Comparison of ENCODE assay signal across 8 mouse cellular contexts in genomic region chr1:171103179-171103840, GRCm38 (mm10). TPM values are rescaled to one million over a fixed set of nuclear protein-coding genes. Genes with fewer than 3 reads are reported as not detected.
A peak's percentile ranks its signal among the peaks of the same experiment; 100 is the strongest.
DNase-seq lines count a peak whose midpoint lies in the region; ATAC-seq lines count a peak whose summit lies in the region.

No protein-coding gene starts in this region.

- peak; percentile 71 for DNase-seq in embryo, embryonic 10 days (ENCODE audit: low spot score)
- no peak for DNase-seq in embryo, embryonic 9.5 days (ENCODE audit: extremely low spot score)
- DNase-seq in right cerebral cortex, postnatal 10 days (ENCODE audit: low spot score in 2 of 2) = peak; percentile 73 to 75
- no peak for DNase-seq in right cerebral cortex, postnatal 25 days
- no peak for DNase-seq in spleen, postnatal 14 days (ENCODE audit: low spot score in 2 of 2)
- DNase-seq in natural killer cell, adult 2 months (ENCODE audit: low spot score in 2 of 2) = no peak

- no peak overlapping the region for H3K27ac ChIP-seq in macrophage

- H3K79me2 ChIP-seq in macrophage (ENCODE audit: inconsistent target) = no peaks in the 10 kb centered on the region

- WGBS in macrophage (ENCODE audit: missing documents) = 15% methylated on average over 10 of the region's 10 CpGs

- peak overlapping the region; percentile 59 for H3K4me3 ChIP-seq in macrophage (ENCODE audit: inconsistent target)

- peak; percentile 31 for ATAC-seq in granulocyte monocyte progenitor cell, adult 5-6 weeks (replicated peaks; ENCODE audit: poor library complexity, severe bottlenecking)

- no peaks in the 10 kb centered on the region for H3K36me3 ChIP-seq in macrophage (ENCODE audit: inconsistent target)

RNA-seq across cellular contexts. Expression of gene Cfap126, which starts 10.4 kb away (rescaled TPM):
- total RNA-seq in granulocyte monocyte progenitor cell, adult 5-6 weeks (2014; fragmentation: Nextera tagmentation) = 1.7 and 3.8 TPM in 2 replicates
- 0.47 and 1.5 TPM in 2 replicates for total RNA-seq in granulocyte monocyte progenitor cell, adult 5-6 weeks (2017)
- 1 to 10 TPM in 7 of 26 experiments, not detected in 19; 1.0 to 4.4 (median 2.4) TPM for total RNA-seq in macrophage (2018; cell fraction: chromatin; rRNA removed)
- total RNA-seq in macrophage (2018; cell fraction: cytosol; rRNA removed) = 10 to 100 TPM in 2 of 26 experiments, 1 to 10 TPM in 24; 5.7 to 13.1 (median 7.1) TPM
- total RNA-seq in macrophage (2018; cell fraction: nucleus; rRNA removed) = 1 to 10 TPM in 17 of 26 experiments, under 1 TPM in 3, not detected in 6; 0.63 to 4.1 (median 1.8) TPM
- polyA plus RNA-seq in macrophage (2018) = 4.2 to 31.6 TPM (median 7.6 TPM) in 3 replicates

RNA-seq across cellular contexts. Expression of gene Fcgr3, which starts 38.6 kb away (rescaled TPM):
- total RNA-seq in granulocyte monocyte progenitor cell, adult 5-6 weeks (2014; fragmentation: Nextera tagmentation) = 274 and 310 TPM in 2 replicates
- 498 and 520 TPM in 2 replicates for total RNA-seq in granulocyte monocyte progenitor cell, adult 5-6 weeks (2017)
- total RNA-seq in macrophage (2018; cell fraction: chromatin; rRNA removed) = 100 to 1,000 TPM in 2 of 26 experiments, 10 to 100 TPM in 24; 11.2 to 126 (median 31.3) TPM
- 1,000 to 10,000 TPM in 1 of 26 experiments, 100 to 1,000 TPM in 25; 241 to 1,033 (median 488) TPM for total RNA-seq in macrophage (2018; cell fraction: cytosol; rRNA removed)
- 100 to 1,000 TPM in 22 of 26 experiments, 10 to 100 TPM in 4; 68.5 to 379 (median 158) TPM for total RNA-seq in macrophage (2018; cell fraction: nucleus; rRNA removed)
- polyA plus RNA-seq in macrophage (2018) = 921 to 1,206 TPM (median 1,155 TPM) in 3 replicates

RNA-seq across cellular contexts. Expression of gene Sdhc, which starts 47.1 kb away (rescaled TPM):
- 119 and 151 TPM in 2 replicates for total RNA-seq in granulocyte monocyte progenitor cell, adult 5-6 weeks (2014; fragmentation: Nextera tagmentation)
- total RNA-seq in granulocyte monocyte progenitor cell, adult 5-6 weeks (2017) = 110 and 112 TPM in 2 replicates
- total RNA-seq in macrophage (2018; cell fraction: chromatin; rRNA removed) = 10 to 100 TPM in 13 of 26 experiments, 1 to 10 TPM in 13; 2.4 to 22.3 (median 9.5) TPM
- 100 to 1,000 TPM in 21 of 26 experiments, 10 to 100 TPM in 5; 89.9 to 124 (median 112) TPM for total RNA-seq in macrophage (2018; cell fraction: cytosol; rRNA removed)
- 10 to 100 TPM; 11.5 to 60.4 (median 34.4) TPM for total RNA-seq in macrophage (2018; cell fraction: nucleus; rRNA removed)
- 81.5 to 101 TPM (median 100 TPM) in 3 replicates for polyA plus RNA-seq in macrophage (2018)

RNA-seq across cellular contexts. Expression of gene Mpz, which starts 47.2 kb away (rescaled TPM):
- total RNA-seq in granulocyte monocyte progenitor cell, adult 5-6 weeks (2014; fragmentation: Nextera tagmentation) = 2.0 TPM in 1 of 2 replicates, not detected in the other
- total RNA-seq in granulocyte monocyte progenitor cell, adult 5-6 weeks (2017) = not detected in 2 replicates
- not detected for total RNA-seq in macrophage (2018; cell fraction: chromatin; rRNA removed)
- under 1 TPM in 18 of 26 experiments, not detected in 8; 0.03 to 0.34 (median 0.10) TPM for total RNA-seq in macrophage (2018; cell fraction: cytosol; rRNA removed)
- not detected for total RNA-seq in macrophage (2018; cell fraction: nucleus; rRNA removed)
- polyA plus RNA-seq in macrophage (2018) = 0.25 TPM in 1 of 3 replicates, not detected in the others

Comparison
In these comparisons a context has a peak if more than half of its experiments do, and no peak if none do; other contexts are left out.
1. DNase-seq: peak in embryo, embryonic 10 days (single experiment) and right cerebral cortex, postnatal 10 days (2 of 2); none in embryo, embryonic 9.5 days (single experiment), right cerebral cortex, postnatal 25 days (single experiment), spleen, postnatal 14 days (0 of 2) and natural killer cell, adult 2 months (0 of 2).